8 mouse cellular contexts compared by ENCODE assay signal in the genomic region with DNA sequence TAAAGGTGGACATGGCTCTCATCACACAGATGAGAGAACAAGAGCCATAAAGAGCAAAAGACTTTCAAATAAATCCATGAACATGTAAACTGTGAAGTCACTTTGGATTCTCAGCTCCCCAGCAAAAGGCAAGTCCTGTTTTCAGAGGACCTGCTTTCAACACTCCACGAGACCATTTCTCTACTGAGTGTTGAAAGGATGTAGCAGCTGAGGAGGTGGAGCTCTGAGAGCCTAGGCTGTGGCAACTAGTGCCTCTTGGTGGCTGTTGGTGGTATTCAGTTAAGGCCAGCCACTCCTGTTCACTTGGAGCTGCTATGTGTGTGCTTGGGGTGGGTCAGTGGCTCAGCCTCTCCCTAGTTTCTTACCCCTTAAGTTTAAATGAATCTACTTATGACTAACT. TPM values are rescaled to one million over a fixed set of nuclear protein-coding genes. Genes with fewer than 3 reads are reported as not detected.
DNase-seq lines count a peak whose midpoint lies in the region; ATAC-seq and TF ChIP-seq lines count a peak whose summit lies in the region.

No protein-coding gene starts in this region.

- H3K27me3 ChIP-seq in heart, embryonic 12.5 days (replicated peaks): no peaks in the 10 kb centered on the region
- H3K27me3 ChIP-seq in MEL (ENCODE audit: control insufficient read depth in 1 of 2, insufficient read depth in 2 of 2, low read length in 2 of 2): no peaks in the 10 kb centered on the region
- no peaks in the 10 kb centered on the region for H3K27me3 ChIP-seq in forebrain, embryonic 12.5 days
- H3K27me3 ChIP-seq in liver, embryonic 11.5 days (replicated peaks; ENCODE audit: control insufficient read depth, insufficient read depth, low read length): no peaks in the 10 kb centered on the region
- H3K27me3 ChIP-seq in stomach, embryonic 15.5 days (replicated peaks): no peaks in the 10 kb centered on the region

- 26% methylated on average over 1 of the region's 1 CpGs for WGBS in heart, embryonic 12.5 days
- 38% methylated on average over 1 of the region's 1 CpGs for WGBS in forebrain, embryonic 12.5 days
- 30% methylated on average over 1 of the region's 1 CpGs for WGBS in liver, embryonic 11.5 days
- 36% methylated on average over 1 of the region's 1 CpGs for WGBS in stomach, embryonic 15.5 days

- intact Hi-C loops in heart, postnatal 25 days (cut with DNase I): loop anchor here (5.0 to 10.0 kb wide), 3 partner anchors 172 to 512 kb away; no protein-coding TSS in a partner anchor

- peaks cover 23% of the 10 kb centered on the region for H3K79me2 ChIP-seq in MEL (ENCODE audit: control insufficient read depth, insufficient read depth, low read length, poor library complexity)

- H3K9me3 ChIP-seq in heart, embryonic 12.5 days (replicated peaks): no peaks in the 10 kb centered on the region
- H3K9me3 ChIP-seq in MEL (replicated peaks; ENCODE audit: insufficient read depth, low read length): no peaks in the 10 kb centered on the region
- H3K9me3 ChIP-seq in forebrain, embryonic 12.5 days: no peaks in the 10 kb centered on the region
- H3K9me3 ChIP-seq in liver, embryonic 11.5 days (ENCODE audit: control insufficient read depth, low read length): no peaks in the 10 kb centered on the region
- H3K9me3 ChIP-seq in stomach, embryonic 15.5 days: no peaks in the 10 kb centered on the region

- H3K4me2 ChIP-seq in heart, embryonic 12.5 days: peak overlapping the region; percentile 90
- peak overlapping the region; percentile 91 for H3K4me2 ChIP-seq in forebrain, embryonic 12.5 days
- peak overlapping the region; percentile 92 for H3K4me2 ChIP-seq in liver, embryonic 11.5 days
- H3K4me2 ChIP-seq in stomach, embryonic 15.5 days: peak overlapping the region; percentile 91

- 0 out of 2 replicates have a peak, but pooled peaks cover 2% of the 10 kb centered on the region for H3K36me3 ChIP-seq in heart, embryonic 12.5 days
- peaks cover 0 to 8% of the 10 kb centered on the region in 2 experiments; a peak in 3 of 4 replicates for H3K36me3 ChIP-seq in MEL (ENCODE audit: control insufficient read depth in 1 of 2, insufficient read depth in 2 of 2, low read length in 2 of 2)
- H3K36me3 ChIP-seq in forebrain, embryonic 12.5 days (replicated peaks): no peaks in the 10 kb centered on the region
- H3K36me3 ChIP-seq in liver, embryonic 11.5 days (ENCODE audit: control insufficient read depth, insufficient read depth, low read length): no peaks in the 10 kb centered on the region; the same call in 1 of the 2 replicates
- no peaks in the 10 kb centered on the region for H3K36me3 ChIP-seq in stomach, embryonic 15.5 days

- no peak overlapping the region for H3K27ac ChIP-seq in heart, embryonic 12.5 days (ENCODE audit: poor library complexity, severe bottlenecking)
- H3K27ac ChIP-seq in MEL (ENCODE audit: control insufficient read depth, low read depth, low read length): no peak overlapping the region
- H3K27ac ChIP-seq in forebrain, embryonic 12.5 days: no peak overlapping the region
- H3K27ac ChIP-seq in liver, embryonic 11.5 days (ENCODE audit: low read depth, low read length): no peak overlapping the region
- H3K27ac ChIP-seq in stomach, embryonic 15.5 days: no peak overlapping the region

- peak; percentile 32 for TF ChIP-seq RAD21 in MEL (IDR thresholded peaks at IDR 0.05; ENCODE audit: low read depth, low read length)

- H3K9ac ChIP-seq in heart, embryonic 12.5 days: no peak overlapping the region
- H3K9ac ChIP-seq in MEL (ENCODE audit: control insufficient read depth, low read depth, low read length, poor library complexity, severe bottlenecking): peak overlapping the region; percentile 76
- peak overlapping the region; percentile 69 for H3K9ac ChIP-seq in forebrain, embryonic 12.5 days
- H3K9ac ChIP-seq in liver, embryonic 11.5 days (ENCODE audit: low read depth, low read length): 0 out of 2 replicates have a peak overlapping the region, but pooled peaks have one; percentile 3
- no peak overlapping the region for H3K9ac ChIP-seq in stomach, embryonic 15.5 days

- no peak for TF ChIP-seq EP300 in MEL (IDR thresholded peaks at IDR 0.05; ENCODE audit: low read depth in 1 of 2, low read length in 2 of 2)

- H3K4me3 ChIP-seq in heart, embryonic 12.5 days: peak overlapping the region; percentile 68
- H3K4me3 ChIP-seq in MEL (ENCODE audit: control insufficient read depth in 1 of 2, insufficient read depth in 1 of 2, low read depth in 2 of 2, low read length in 2 of 2): peak overlapping the region; percentile 78 to 84
- H3K4me3 ChIP-seq in forebrain, embryonic 12.5 days (replicated peaks): peak overlapping the region; percentile 72
- H3K4me3 ChIP-seq in liver, embryonic 11.5 days (ENCODE audit: low read depth, low read length): peak overlapping the region; percentile 74
- peak overlapping the region; percentile 68 for H3K4me3 ChIP-seq in stomach, embryonic 15.5 days (replicated peaks)

- peak; percentile 22 to 59 (median 31); a peak in 4 of 6 replicates for TF ChIP-seq CTCF in MEL (IDR thresholded peaks at IDR 0.05 in 2 of 3, conservative IDR thresholded peaks at IDR 0.05 in 1 of 3; ENCODE audit: control insufficient read depth in 1 of 3, insufficient read depth in 1 of 3, low read depth in 2 of 3, low read length in 3 of 3, poor library complexity in 1 of 3, severe bottlenecking in 1 of 3)

- no peak for TF ChIP-seq POLR2A in MEL (IDR thresholded peaks at IDR 0.05; ENCODE audit: control insufficient read depth in 1 of 2, insufficient read depth in 1 of 2, low read depth in 1 of 2, low read length in 2 of 2, poor library complexity in 1 of 2)

- H3K4me1 ChIP-seq in heart, embryonic 12.5 days (replicated peaks): peaks cover 15% of the 10 kb centered on the region
- peaks cover 4 to 7% of the 10 kb centered on the region in 2 experiments; a peak in 3 of 4 replicates for H3K4me1 ChIP-seq in MEL (ENCODE audit: control insufficient read depth in 1 of 2, insufficient read depth in 2 of 2, low read length in 2 of 2)
- peaks cover 23% of the 10 kb centered on the region for H3K4me1 ChIP-seq in forebrain, embryonic 12.5 days
- H3K4me1 ChIP-seq in liver, embryonic 11.5 days (replicated peaks; ENCODE audit: control insufficient read depth, insufficient read depth, low read length): peaks cover 12% of the 10 kb centered on the region
- H3K4me1 ChIP-seq in stomach, embryonic 15.5 days: peaks cover 12% of the 10 kb centered on the region

- no peak for DNase-seq in heart, postnatal 25 days (ENCODE audit: low spot score)
- DNase-seq in MEL (ENCODE audit: low read depth, low spot score): peak; percentile 82
- DNase-seq in liver, embryonic 11.5 days (ENCODE audit: low spot score): no peak
- DNase-seq in urinary bladder, postnatal 36 days (ENCODE audit: low spot score in 2 of 2): no peak
- no peak for DNase-seq in adrenal gland, postnatal 25 days

- no peak for ATAC-seq in heart, embryonic 12.5 days (ENCODE audit: insufficient number of reproducible peaks, low FRiP score)
- ATAC-seq in forebrain, embryonic 12.5 days (ENCODE audit: low FRiP score): no peak
- ATAC-seq in liver, embryonic 11.5 days (replicated peaks; ENCODE audit: low FRiP score): no peak
- no peak for ATAC-seq in stomach, embryonic 15.5 days (ENCODE audit: insufficient read depth, low FRiP score, low read depth)

RNA-seq across cellular contexts. Expression of a gene that starts 1.5 kb away (rescaled TPM):
- 55.0 and 58.3 TPM in 2 replicates for polyA plus RNA-seq in heart, embryonic 12.5 days (2016; fragmentation: Nextera tagmentation; extraction: Ambion mirVana)
- total RNA-seq in heart, postnatal 25 days (2021): 1 to 10 TPM; 1.1 to 1.7 TPM
- 84.3 and 90.4 TPM in 2 replicates for total RNA-seq in MEL (2012; rRNA removed)
- polyA plus RNA-seq in MEL (2012; ENCODE audit: insufficient read depth in 1 of 2, insufficient read length in 2 of 2, low read depth in 1 of 2, low replicate concordance in 2 of 2, missing spikeins in 1 of 2): 100 to 1,000 TPM; 113 to 137 TPM
- 59.0 and 61.0 TPM in 2 replicates for polyA plus RNA-seq in forebrain, embryonic 12.5 days (2016; fragmentation: Nextera tagmentation; extraction: Ambion mirVana)
- 109 and 123 TPM in 2 replicates for polyA plus RNA-seq in liver, embryonic 11.5 days (2014; fragmentation: Nextera tagmentation; extraction: Ambion mirVana)
- polyA plus RNA-seq in stomach, embryonic 15.5 days (2015; fragmentation: Nextera tagmentation; extraction: Ambion mirVana): 55.0 and 57.3 TPM in 2 replicates
- 6.0 and 7.2 TPM in 2 replicates for total RNA-seq in adrenal gland, postnatal 25 days (2021)

RNA-seq across cellular contexts. Expression of a gene that starts 1.8 kb away (rescaled TPM):
- polyA plus RNA-seq in heart, embryonic 12.5 days (2016; fragmentation: Nextera tagmentation; extraction: Ambion mirVana): 0.34 and 0.40 TPM in 2 replicates
- under 1 TPM; 0.61 to 0.70 TPM for total RNA-seq in heart, postnatal 25 days (2021)
- 0.29 and 0.35 TPM in 2 replicates for total RNA-seq in MEL (2012; rRNA removed)
- under 1 TPM in 1 of 2 experiments, not detected in 1; 0.49 TPM for polyA plus RNA-seq in MEL (2012; ENCODE audit: insufficient read depth in 1 of 2, insufficient read length in 2 of 2, low read depth in 1 of 2, low replicate concordance in 2 of 2, missing spikeins in 1 of 2)
- 0.88 and 0.90 TPM in 2 replicates for polyA plus RNA-seq in forebrain, embryonic 12.5 days (2016; fragmentation: Nextera tagmentation; extraction: Ambion mirVana)
- polyA plus RNA-seq in liver, embryonic 11.5 days (2014; fragmentation: Nextera tagmentation; extraction: Ambion mirVana): 0.25 and 0.37 TPM in 2 replicates
- polyA plus RNA-seq in stomach, embryonic 15.5 days (2015; fragmentation: Nextera tagmentation; extraction: Ambion mirVana): 0.42 and 0.53 TPM in 2 replicates
- 2.1 and 3.2 TPM in 2 replicates for total RNA-seq in adrenal gland, postnatal 25 days (2021)

RNA-seq across cellular contexts. Expression of a gene that starts 16.0 kb away (rescaled TPM):
- polyA plus RNA-seq in heart, embryonic 12.5 days (2016; fragmentation: Nextera tagmentation; extraction: Ambion mirVana): 216 and 234 TPM in 2 replicates
- total RNA-seq in heart, postnatal 25 days (2021): 100 to 1,000 TPM; 353 to 360 TPM
- total RNA-seq in MEL (2012; rRNA removed): 23.8 and 24.7 TPM in 2 replicates
- polyA plus RNA-seq in MEL (2012; ENCODE audit: insufficient read depth in 1 of 2, insufficient read length in 2 of 2, low read depth in 1 of 2, low replicate concordance in 2 of 2, missing spikeins in 1 of 2): 10 to 100 TPM in 1 of 2 experiments, not detected in 1; 74.9 TPM
- polyA plus RNA-seq in forebrain, embryonic 12.5 days (2016; fragmentation: Nextera tagmentation; extraction: Ambion mirVana): 181 and 187 TPM in 2 replicates
- polyA plus RNA-seq in liver, embryonic 11.5 days (2014; fragmentation: Nextera tagmentation; extraction: Ambion mirVana): 96.9 and 99.2 TPM in 2 replicates
- 113 and 125 TPM in 2 replicates for polyA plus RNA-seq in stomach, embryonic 15.5 days (2015; fragmentation: Nextera tagmentation; extraction: Ambion mirVana)
- total RNA-seq in adrenal gland, postnatal 25 days (2021): 284 and 302 TPM in 2 replicates

RNA-seq across cellular contexts. Expression of a gene that starts 40.7 kb away (rescaled TPM):
- polyA plus RNA-seq in heart, embryonic 12.5 days (2016; fragmentation: Nextera tagmentation; extraction: Ambion mirVana): 4.5 and 5.8 TPM in 2 replicates
- 10 to 100 TPM; 27.4 to 30.9 TPM for total RNA-seq in heart, postnatal 25 days (2021)
- total RNA-seq in MEL (2012; rRNA removed): 96.7 and 111 TPM in 2 replicates
- polyA plus RNA-seq in MEL (2012; ENCODE audit: insufficient read depth in 1 of 2, insufficient read length in 2 of 2, low read depth in 1 of 2, low replicate concordance in 2 of 2, missing spikeins in 1 of 2): 100 to 1,000 TPM in 1 of 2 experiments, not detected in 1; 121 TPM
- polyA plus RNA-seq in forebrain, embryonic 12.5 days (2016; fragmentation: Nextera tagmentation; extraction: Ambion mirVana): 9.9 and 11.4 TPM in 2 replicates
- polyA plus RNA-seq in liver, embryonic 11.5 days (2014; fragmentation: Nextera tagmentation; extraction: Ambion mirVana): 13.4 and 17.6 TPM in 2 replicates
- polyA plus RNA-seq in stomach, embryonic 15.5 days (2015; fragmentation: Nextera tagmentation; extraction: Ambion mirVana): 8.9 and 9.9 TPM in 2 replicates
- total RNA-seq in adrenal gland, postnatal 25 days (2021): 44.8 and 49.8 TPM in 2 replicates

RNA-seq across cellular contexts. Expression of a gene that starts 44.5 kb away (rescaled TPM):
- 0.22 and 0.54 TPM in 2 replicates for polyA plus RNA-seq in heart, embryonic 12.5 days (2016; fragmentation: Nextera tagmentation; extraction: Ambion mirVana)
- total RNA-seq in heart, postnatal 25 days (2021): under 1 TPM in 1 of 2 experiments, not detected in 1; 0.26 TPM
- 0.39 and 0.69 TPM in 2 replicates for total RNA-seq in MEL (2012; rRNA removed)
- under 1 TPM in 1 of 2 experiments, not detected in 1; 0.53 TPM for polyA plus RNA-seq in MEL (2012; ENCODE audit: insufficient read depth in 1 of 2, insufficient read length in 2 of 2, low read depth in 1 of 2, low replicate concordance in 2 of 2, missing spikeins in 1 of 2)
- polyA plus RNA-seq in forebrain, embryonic 12.5 days (2016; fragmentation: Nextera tagmentation; extraction: Ambion mirVana): 1.2 TPM in 2 replicates
- polyA plus RNA-seq in liver, embryonic 11.5 days (2014; fragmentation: Nextera tagmentation; extraction: Ambion mirVana): 0.29 and 1.5 TPM in 2 replicates
- 0.53 and 0.68 TPM in 2 replicates for polyA plus RNA-seq in stomach, embryonic 15.5 days (2015; fragmentation: Nextera tagmentation; extraction: Ambion mirVana)
- total RNA-seq in adrenal gland, postnatal 25 days (2021): 0.67 TPM in 1 of 2 replicates, not detected in the other

Comparison
In these comparisons a context has a peak if more than half of its experiments do, and no peak if none do; other contexts are left out.
1. H3K9ac ChIP-seq: peak in MEL (single experiment), forebrain, embryonic 12.5 days (single experiment) and liver, embryonic 11.5 days (single experiment); none in heart, embryonic 12.5 days (single experiment) and stomach, embryonic 15.5 days (single experiment).
2. Peak in every context shown above with its lines, with median percentiles within 50 percentile points of each other: H3K4me2 ChIP-seq and H3K4me3 ChIP-seq.